Mouse (Mus musculus) forelimb bud, embryonic 11.5 days (tissue): Measurements from ENCODE around the gene Zfp446.

Experiments used
- DNase-seq: peaks from one replicate; pipeline ENCODE4 v3.0.0-alpha.2; 2012; ENCODE audit warnings: low read depth, low spot score

Zfp446 gene

DNA sequence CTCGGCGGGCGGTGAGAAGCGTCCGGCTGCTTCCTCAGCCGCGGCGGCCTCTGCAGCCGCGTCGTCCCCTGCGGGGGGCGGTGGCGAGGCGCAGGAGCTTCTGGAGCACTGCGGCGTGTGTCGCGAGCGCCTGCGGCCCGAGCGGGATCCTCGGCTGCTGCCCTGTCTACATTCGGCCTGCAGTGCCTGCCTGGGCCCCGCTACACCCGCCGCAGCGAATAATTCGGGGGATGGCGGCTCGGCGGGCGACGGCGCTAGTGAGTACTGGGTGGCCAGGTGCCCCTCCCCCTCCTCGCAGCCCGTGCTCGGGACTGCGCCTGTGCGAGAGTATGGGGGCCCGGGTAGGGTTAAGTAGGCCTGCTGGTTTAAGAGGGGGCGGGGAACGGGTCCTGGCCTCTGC is 47.2 kb downstream of the Zfp446 start:
- peak; percentile 72 for DNase-seq

DNA sequence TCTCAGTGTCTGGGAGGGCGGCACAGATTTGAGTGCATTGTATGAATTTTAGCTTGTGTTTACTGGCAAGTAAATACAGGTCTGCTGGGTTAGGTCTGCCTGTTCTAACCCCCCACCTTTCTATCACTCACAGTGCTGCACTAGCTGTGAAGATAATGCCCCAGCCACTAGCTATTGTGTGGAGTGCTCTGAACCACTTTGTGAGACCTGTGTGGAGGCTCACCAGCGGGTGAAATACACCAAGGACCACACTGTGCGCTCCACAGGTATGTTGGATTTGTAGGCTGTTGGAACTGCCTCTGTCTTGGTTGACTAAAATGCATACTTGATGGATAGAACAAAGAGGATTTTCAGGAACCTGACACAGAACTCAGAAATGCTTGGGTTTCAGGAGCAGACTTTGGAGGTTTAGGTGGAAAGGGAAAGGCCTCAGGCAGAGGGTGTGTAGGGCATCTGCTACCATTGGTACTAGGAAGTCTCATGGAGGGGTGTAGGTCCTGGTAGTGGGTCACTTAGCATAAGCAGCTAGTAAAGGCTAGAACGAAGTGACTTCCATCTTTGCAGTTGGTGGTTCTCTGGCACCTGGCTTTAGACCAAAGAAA is 48.0 kb downstream of the Zfp446 start:
- DNase-seq: no peak

DNA sequence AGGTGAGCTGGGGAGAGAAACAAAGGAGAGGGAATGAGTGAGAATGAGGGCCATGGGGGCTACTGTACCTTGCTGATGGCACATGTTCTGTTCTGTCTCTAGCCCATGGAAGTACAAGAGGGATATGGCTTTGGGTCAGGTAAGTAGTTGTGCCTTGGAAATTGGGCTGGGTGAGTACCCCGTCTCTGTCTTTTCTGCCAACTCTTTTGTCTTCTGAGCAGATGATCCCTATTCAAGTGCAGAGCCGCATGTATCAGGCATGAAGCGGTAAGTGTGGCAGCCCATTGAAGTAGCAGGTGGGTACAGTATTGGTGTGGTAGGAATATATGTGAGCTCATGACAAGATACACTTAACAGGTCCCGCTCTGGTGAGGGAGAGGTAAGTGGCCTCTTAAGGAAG is 51.3 kb downstream of the Zfp446 start:
- no peak for DNase-seq

DNA sequence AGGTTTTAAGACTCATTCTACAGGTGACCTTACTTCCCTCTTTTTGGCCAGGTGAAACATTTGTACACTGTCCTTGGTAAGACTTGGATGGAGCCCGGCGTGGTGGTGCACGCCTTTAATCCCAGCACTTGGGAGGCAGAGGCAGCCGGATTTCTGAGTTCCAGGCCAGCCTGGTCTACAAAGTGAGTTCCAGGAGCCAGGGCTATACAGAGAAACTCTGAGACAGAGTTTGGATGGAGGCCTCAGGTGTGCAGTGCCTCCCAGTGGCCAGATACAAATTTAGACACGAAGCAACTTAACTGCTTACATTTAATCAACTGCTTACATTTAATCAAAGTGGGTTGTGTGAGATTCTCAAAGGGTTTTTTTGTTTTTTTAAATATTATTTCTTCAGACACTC is 53.4 kb downstream of the Zfp446 start:
- DNase-seq: no peak

DNA sequence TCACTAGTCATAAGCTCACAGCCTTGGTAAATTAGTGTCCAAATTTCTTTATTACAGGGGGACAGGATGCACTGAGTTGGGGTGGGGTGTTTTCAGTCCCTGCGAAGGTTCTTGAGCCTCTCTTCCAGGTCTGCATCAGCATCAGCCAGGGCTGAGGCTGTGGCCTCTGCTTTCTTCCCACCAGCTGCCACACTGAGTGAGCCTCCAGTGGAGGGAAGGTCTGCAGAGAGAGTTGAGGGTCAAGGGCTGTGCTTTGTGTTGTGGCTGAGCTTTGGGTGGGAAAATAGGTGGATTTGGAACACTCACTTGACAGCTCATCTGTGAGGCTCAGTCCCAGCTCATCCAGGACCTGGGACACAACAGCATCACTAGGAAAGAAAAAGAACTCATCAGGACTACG is 54.3 kb downstream of the Zfp446 start:
- DNase-seq: no peak

DNA sequence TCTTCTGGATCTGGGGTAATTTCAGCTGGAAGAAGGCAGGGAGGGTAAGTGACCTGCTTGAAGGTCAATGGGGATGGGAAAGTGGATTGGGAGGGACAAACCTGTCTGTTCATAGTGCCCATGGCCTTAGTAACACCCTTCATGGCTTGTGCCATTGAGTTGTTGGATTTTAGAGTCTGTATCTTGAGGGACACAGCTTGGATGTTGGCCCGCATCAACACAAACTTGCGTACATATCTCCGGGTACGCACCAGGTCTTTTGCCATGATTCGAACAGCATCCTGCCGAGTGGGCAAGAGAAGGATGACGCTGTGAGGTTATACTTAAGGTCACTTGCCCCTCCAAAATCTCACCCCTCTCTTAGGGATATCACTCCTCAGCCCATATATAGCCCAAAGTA is 54.9 kb downstream of the Zfp446 start:
- no peak for DNase-seq

DNA sequence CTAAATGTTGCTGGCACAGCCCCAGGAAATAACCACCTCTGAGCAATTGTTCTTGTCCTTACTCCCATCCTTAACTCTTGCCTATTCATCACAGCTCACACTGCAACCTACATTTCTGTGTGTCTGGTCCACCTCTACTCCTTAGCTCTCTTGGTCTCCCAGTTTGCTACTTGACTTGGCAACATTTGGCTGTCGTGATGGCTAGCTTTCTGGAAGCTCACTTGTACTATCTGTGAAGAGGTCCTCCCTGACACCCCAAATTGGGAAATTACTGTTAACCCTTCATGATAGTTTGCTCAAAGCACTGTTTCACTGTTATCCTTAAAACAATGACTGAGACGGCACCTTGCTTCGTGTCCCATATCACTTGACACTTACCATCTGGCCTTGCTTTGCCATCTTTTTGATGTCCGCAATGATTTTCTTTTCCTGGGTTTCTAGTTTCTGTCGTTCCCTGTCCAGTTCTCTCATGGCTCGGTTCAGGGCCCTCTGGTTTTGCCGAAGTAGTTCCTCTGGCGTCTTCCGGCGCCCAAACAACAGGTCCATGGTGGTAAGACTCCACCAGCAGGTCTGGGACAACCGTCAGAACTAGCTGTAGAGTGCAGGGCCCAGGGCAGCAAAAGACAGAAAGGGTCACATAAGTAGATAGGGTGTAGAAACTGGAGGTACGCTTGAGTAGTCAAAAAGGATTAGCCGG is 56.0 kb downstream of the Zfp446 start:
- DNase-seq: no peak

DNA sequence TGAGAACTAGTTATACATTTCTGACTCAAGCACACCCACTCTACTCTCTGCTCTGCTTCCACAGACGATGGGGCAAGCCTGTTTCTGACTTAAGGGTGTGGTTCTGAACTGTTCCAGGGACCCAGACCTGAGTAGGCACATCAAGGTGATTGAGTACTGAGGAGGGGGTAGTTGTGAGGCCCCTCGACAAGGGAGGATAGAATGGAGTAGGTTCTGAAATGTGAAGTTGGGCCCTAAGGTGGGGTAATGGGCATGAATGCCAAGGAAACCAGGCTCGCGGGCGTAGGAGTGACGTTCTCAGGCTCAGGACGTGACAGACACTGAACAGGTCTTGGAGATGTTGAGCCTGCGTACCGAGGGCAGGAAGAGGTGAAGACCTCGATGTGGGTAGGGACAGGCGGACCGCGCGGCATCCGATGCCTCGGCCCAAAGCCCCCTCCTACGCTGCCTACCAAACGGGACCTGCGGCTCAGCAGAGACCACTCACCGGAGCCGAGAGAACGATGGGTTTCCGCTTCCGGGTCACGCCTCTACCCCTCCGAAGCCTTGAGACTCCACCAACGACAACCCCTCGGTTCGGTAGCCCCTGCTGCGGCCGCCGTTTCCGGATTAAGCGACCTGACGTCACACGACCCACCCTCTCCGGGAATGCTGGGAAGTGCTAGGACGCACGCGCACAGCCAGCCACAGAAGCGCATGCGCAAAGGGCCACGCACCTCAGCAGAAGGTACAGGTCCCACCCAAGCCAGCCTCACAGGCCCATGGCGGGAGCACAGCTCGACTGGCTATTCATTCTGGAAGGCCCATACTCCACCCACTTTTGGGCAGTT is 56.7 kb downstream of the Zfp446 start, which contains the start of gene Chmp2a:
Gene Chmp2a, minus strand, starts transcription at position 660 of the 830 bp plus-strand sequence.
- peak; percentile 99 for DNase-seq
